ENCODE assay signal across 8 mouse cellular contexts in genomic region chr15:5116270-5117030, GRCm38 (mm10). TPM values are rescaled to one million over a fixed set of nuclear protein-coding genes. Genes with fewer than 3 reads are reported as not detected.
DNase-seq lines count a peak whose midpoint lies in the region; ATAC-seq and TF ChIP-seq lines count a peak whose summit lies in the region.

Gene Rpl37, plus strand, starts transcription at chr15:5116645.

- peak; percentile 82 for TF ChIP-seq CTCF in kidney, postnatal 0 days (IDR thresholded peaks at IDR 0.05; ENCODE audit: low read depth)

- DNase-seq in CD4-positive helper T cell, adult 2 months (ENCODE audit: low read depth, low spot score): peak; percentile 98
- peak; percentile 90 for DNase-seq in brain, embryonic 18.5 days (ENCODE audit: low read depth, low spot score)
- DNase-seq in kidney, postnatal 0 days (ENCODE audit: low spot score): peak; percentile 99
- DNase-seq in liver, embryonic 11.5 days (ENCODE audit: low spot score): peak; percentile 99
- peak; percentile 98 for DNase-seq in naive thymus-derived CD4-positive, alpha-beta T cell, adult 2 months (ENCODE audit: low read depth)

- peak within 1 kb of the TSS; percentile 87 for H3K4me2 ChIP-seq in heart, embryonic 12.5 days
- peak within 1 kb of the TSS; percentile 78 for H3K4me2 ChIP-seq in kidney, postnatal 0 days (ENCODE audit: low read length)
- peak within 1 kb of the TSS; percentile 96 for H3K4me2 ChIP-seq in liver, embryonic 11.5 days
- H3K4me2 ChIP-seq in stomach, embryonic 14.5 days (replicated peaks; ENCODE audit: low read depth, low read length): peak within 1 kb of the TSS; percentile 59

- peaks cover 39% of the 10 kb centered on the region for H3K36me3 ChIP-seq in heart, embryonic 12.5 days
- H3K36me3 ChIP-seq in kidney, postnatal 0 days (ENCODE audit: insufficient read depth, low read length): peaks cover 25% of the 10 kb centered on the region
- peaks cover 31% of the 10 kb centered on the region for H3K36me3 ChIP-seq in liver, embryonic 11.5 days (ENCODE audit: control insufficient read depth, insufficient read depth, low read length)
- H3K36me3 ChIP-seq in stomach, embryonic 14.5 days (ENCODE audit: control insufficient read depth, insufficient read depth, low read length): peaks cover 33% of the 10 kb centered on the region

- no peaks in the 10 kb centered on the region for H3K9me3 ChIP-seq in heart, embryonic 12.5 days (replicated peaks)
- no peaks in the 10 kb centered on the region for H3K9me3 ChIP-seq in kidney, postnatal 0 days (replicated peaks; ENCODE audit: low read length)
- H3K9me3 ChIP-seq in liver, embryonic 11.5 days (ENCODE audit: control insufficient read depth, low read length): no peaks in the 10 kb centered on the region
- no peaks in the 10 kb centered on the region for H3K9me3 ChIP-seq in stomach, embryonic 14.5 days (ENCODE audit: control insufficient read depth, low read depth, low read length)

- H3K27me3 ChIP-seq in heart, embryonic 12.5 days (replicated peaks): no peaks in the 10 kb centered on the region
- no peaks in the 10 kb centered on the region for H3K27me3 ChIP-seq in kidney, postnatal 0 days (ENCODE audit: insufficient read depth, low read length)
- no peaks in the 10 kb centered on the region for H3K27me3 ChIP-seq in liver, embryonic 11.5 days (replicated peaks; ENCODE audit: control insufficient read depth, insufficient read depth, low read length)
- no peaks in the 10 kb centered on the region for H3K27me3 ChIP-seq in stomach, embryonic 14.5 days (ENCODE audit: control insufficient read depth, insufficient read depth, low read length)

- peaks cover 24% of the 10 kb centered on the region for H3K4me1 ChIP-seq in heart, embryonic 12.5 days (replicated peaks)
- no peaks in the 10 kb centered on the region for H3K4me1 ChIP-seq in kidney, postnatal 0 days (replicated peaks; ENCODE audit: insufficient read depth, low read length)
- H3K4me1 ChIP-seq in liver, embryonic 11.5 days (replicated peaks; ENCODE audit: control insufficient read depth, insufficient read depth, low read length): peaks cover 32% of the 10 kb centered on the region
- H3K4me1 ChIP-seq in stomach, embryonic 14.5 days (ENCODE audit: control insufficient read depth, insufficient read depth, low read length): peaks cover 11% of the 10 kb centered on the region; the same call in 1 of the 2 replicates

- H3K4me3 ChIP-seq in heart, embryonic 12.5 days: peak within 1 kb of the TSS; percentile 86
- H3K4me3 ChIP-seq in kidney, postnatal 0 days (replicated peaks; ENCODE audit: low read depth, low read length): peak within 1 kb of the TSS; percentile 79
- peak within 1 kb of the TSS; percentile 84 for H3K4me3 ChIP-seq in liver, embryonic 11.5 days (ENCODE audit: low read depth, low read length)
- peak within 1 kb of the TSS; percentile 87 for H3K4me3 ChIP-seq in stomach, embryonic 14.5 days (ENCODE audit: low read depth, low read length)

- peak within 1 kb of the TSS; percentile 93 for H3K9ac ChIP-seq in heart, embryonic 12.5 days
- peak within 1 kb of the TSS; percentile 88 for H3K9ac ChIP-seq in kidney, postnatal 0 days (ENCODE audit: low read depth, low read length)
- peak within 1 kb of the TSS; percentile 98 for H3K9ac ChIP-seq in liver, embryonic 11.5 days (ENCODE audit: low read depth, low read length)
- peak within 1 kb of the TSS; percentile 96 for H3K9ac ChIP-seq in stomach, embryonic 14.5 days (replicated peaks; ENCODE audit: low read depth, low read length)

- peak within 1 kb of the TSS; percentile 93 for H3K27ac ChIP-seq in heart, embryonic 12.5 days (ENCODE audit: poor library complexity, severe bottlenecking)
- peak within 1 kb of the TSS; percentile 94 for H3K27ac ChIP-seq in kidney, postnatal 0 days
- H3K27ac ChIP-seq in liver, embryonic 11.5 days (ENCODE audit: low read depth, low read length): peak within 1 kb of the TSS; percentile 91
- peak within 1 kb of the TSS; percentile 89 for H3K27ac ChIP-seq in stomach, embryonic 14.5 days (ENCODE audit: low read length)

- under 1% methylated on average over 55 of the region's 55 CpGs for WGBS in heart, embryonic 12.5 days
- under 1% methylated on average over 55 of the region's 55 CpGs for WGBS in kidney, postnatal 0 days
- under 1% methylated on average over 55 of the region's 55 CpGs for WGBS in liver, embryonic 11.5 days
- under 1% methylated on average over 55 of the region's 55 CpGs for WGBS in stomach, embryonic 14.5 days

- peak; percentile 95 for ATAC-seq in erythroid progenitor cell, adult 5-6 weeks (replicated peaks; ENCODE audit: low FRiP score, poor library complexity, severe bottlenecking)
- ATAC-seq in heart, embryonic 12.5 days (ENCODE audit: insufficient number of reproducible peaks, low FRiP score): peak; percentile 97
- ATAC-seq in kidney, postnatal 0 days (replicated peaks; ENCODE audit: low FRiP score, low read depth): peak; percentile 99
- ATAC-seq in liver, embryonic 11.5 days (replicated peaks; ENCODE audit: low FRiP score): peak; percentile 95
- peak; percentile 98 for ATAC-seq in stomach, embryonic 14.5 days (ENCODE audit: insufficient number of reproducible peaks, insufficient read depth, low FRiP score, low read depth)

RNA-seq across cellular contexts. Expression of gene Rpl37, which starts in this region (rescaled TPM):
- 257 and 311 TPM in 2 replicates for total RNA-seq in erythroid progenitor cell, adult 5-6 weeks (2015; ENCODE audit: low replicate concordance)
- 233 and 410 TPM in 2 replicates for total RNA-seq in erythroid progenitor cell, adult 5-6 weeks (2017; ENCODE audit: low replicate concordance)
- polyA plus RNA-seq in heart, embryonic 12.5 days (2016; fragmentation: Nextera tagmentation; extraction: Ambion mirVana): 421 and 424 TPM in 2 replicates
- 742 and 859 TPM in 2 replicates for polyA plus RNA-seq in kidney, postnatal 0 days (2015; fragmentation: Nextera tagmentation; extraction: Ambion mirVana)
- polyA plus RNA-seq in liver, embryonic 11.5 days (2014; fragmentation: Nextera tagmentation; extraction: Ambion mirVana): 728 and 826 TPM in 2 replicates
- polyA plus RNA-seq in stomach, embryonic 14.5 days (2014; fragmentation: Nextera tagmentation; extraction: Ambion mirVana): 834 and 883 TPM in 2 replicates

Comparison
In these comparisons a context has a peak if more than half of its experiments do, and no peak if none do; other contexts are left out.
1. Peak in every context shown above with its lines: DNase-seq, ATAC-seq, H3K4me3 ChIP-seq and H3K27ac ChIP-seq.